Mouse (Mus musculus) liver, embryonic 15.5 days (tissue): Measurements from ENCODE around the gene Pcdh15. TPM values are rescaled to one million over a fixed set of nuclear protein-coding genes. Genes with fewer than 3 reads are reported as not detected.

Experiments
- ATAC-seq: fragments of 200-750 bp; cut with Nextera tagmentation; 2 replicates; pipeline ENCODE4 v1.8.0; 2017; ENCODE audit warnings: moderate number of reproducible peaks, mild to moderate bottlenecking, moderate library complexity; ENCODE audit not compliant: insufficient read depth
- H3K27ac ChIP-seq: fragments of 300-500 bp; sonication (generic); replicated peaks from 2 replicates; pipeline ENCODE4 v1.5.1; 2015; ENCODE audit warnings: mild to moderate bottlenecking, inconsistent platforms
- H3K27me3 ChIP-seq: fragments of 300-500 bp; sonication (generic); 2 replicates; pipeline ENCODE4 v1.6.1; 2015; ENCODE audit warnings: mild to moderate bottlenecking, inconsistent platforms
- H3K36me3 ChIP-seq: fragments of 300-500 bp; sonication (generic); replicated peaks from 2 replicates; pipeline ENCODE4 v1.6.1; 2015; ENCODE audit warnings: moderate library complexity, mild to moderate bottlenecking, inconsistent platforms
- H3K4me1 ChIP-seq: fragments of 300-500 bp; sonication (generic); replicated peaks from 2 replicates; pipeline ENCODE4 v1.6.1; 2015; ENCODE audit warnings: inconsistent platforms
- H3K4me2 ChIP-seq: fragments of 300-500 bp; sonication (generic); 2 replicates; pipeline ENCODE4 v1.6.1; 2015; ENCODE audit warnings: moderate library complexity, mild to moderate bottlenecking, inconsistent platforms
- H3K4me3 ChIP-seq: fragments of 300-500 bp; sonication (generic); replicated peaks from 2 replicates; pipeline ENCODE4 v1.5.1; 2015; ENCODE audit warnings: mild to moderate bottlenecking, inconsistent platforms
- H3K9ac ChIP-seq: fragments of 300-500 bp; sonication (generic); 2 replicates; pipeline ENCODE4 v1.6.1; 2015; ENCODE audit warnings: moderate library complexity, mild to moderate bottlenecking, inconsistent platforms
- H3K9me3 ChIP-seq: fragments of 300-500 bp; sonication (generic); replicated peaks from 2 replicates; pipeline ENCODE4 v1.6.1; 2016; ENCODE audit warnings: inconsistent platforms
- WGBS: fragments of 180-500 bp; shearing (Covaris S2); methylation state at CpG from one replicate; pipeline ENCODE4 v1.1.7; 2015; ENCODE audit warnings: mixed read lengths; ENCODE audit not compliant: insufficient replicate concordance; 5-methylcytosine and 5-hydroxymethylcytosine counted together
- polyA plus RNA-seq: library from polyadenylated mRNA; unstranded; fragments of >200 nt; fragmentation: Nextera tagmentation; extraction: Ambion mirVana; gene quantifications from 2 replicates; pipeline ENCODE4 v1.2.1, GENCODE M21; 2015

Gene Pcdh15
- polyA plus RNA-seq, 1 experiment from 2014 or later, result 0.20 TPM

- H3K4me3 ChIP-seq, result no peak overlapping the region
- no peaks in the 10 kb centered on the region for H3K9me3 ChIP-seq
- WGBS, result 41% methylated on average over 5 of the region's 5 CpGs
Measured at GRCm38 (mm10) chr10:74305439-74306158, 1206.5 kb downstream of the Pcdh15 start.

GRCm38 (mm10) chr10:74307035-74307434 is 1207.9 kb downstream of the Pcdh15 start:
- H3K36me3 ChIP-seq, result no peaks in the 10 kb centered on the region
- H3K9me3 ChIP-seq, result no peaks in the 10 kb centered on the region
- H3K9ac ChIP-seq, result no peak overlapping the region
- H3K27ac ChIP-seq, result no peak overlapping the region
- no peak overlapping the region for H3K4me2 ChIP-seq
- H3K27me3 ChIP-seq, result no peaks in the 10 kb centered on the region
- ATAC-seq, result no peak
- WGBS, result 70% methylated on average over 3 of the region's 3 CpGs
- no peak overlapping the region for H3K4me3 ChIP-seq
- no peaks in the 10 kb centered on the region for H3K4me1 ChIP-seq

More at GRCm38 (mm10) chr10:74305439-74306158, 1206.5 kb downstream of the Pcdh15 start:
- no peak overlapping the region for H3K9ac ChIP-seq
- no peak for ATAC-seq
- H3K36me3 ChIP-seq, result no peaks in the 10 kb centered on the region
- no peaks in the 10 kb centered on the region for H3K4me1 ChIP-seq
- no peak overlapping the region for H3K27ac ChIP-seq
- H3K4me2 ChIP-seq, result no peak overlapping the region
- H3K27me3 ChIP-seq, result no peaks in the 10 kb centered on the region

- Histone ChIP-seq H3K9ac (no peak overlapping the region), H3K9me3 (no peaks in the 10 kb centered on the region), H3K4me1 (no peaks in the 10 kb centered on the region), H3K4me3 (no peak overlapping the region), H3K27me3 (no peaks in the 10 kb centered on the region), H3K36me3 (no peaks in the 10 kb centered on the region), H3K4me2 (no peak overlapping the region), H3K27ac (no peak overlapping the region)
- 79% methylated on average over 2 of the region's 2 CpGs for WGBS
- ATAC-seq, result no peak
Measured at GRCm38 (mm10) chr10:74316091-74316490, 1216.9 kb downstream of the Pcdh15 start.

- Histone ChIP-seq H3K4me3 (no peak overlapping the region), H3K27ac (no peak overlapping the region), H3K36me3 (no peaks in the 10 kb centered on the region), H3K9me3 (no peaks in the 10 kb centered on the region), H3K9ac (no peak overlapping the region), H3K27me3 (no peaks in the 10 kb centered on the region), H3K4me2 (no peak overlapping the region), H3K4me1 (no peaks in the 10 kb centered on the region)
- no peak for ATAC-seq
- 80% methylated on average over 7 of the region's 7 CpGs for WGBS
Measured at GRCm38 (mm10) chr10:74335412-74335811, 1236.3 kb downstream of the Pcdh15 start.

GRCm38 (mm10) chr10:74339247-74340160 is 1240.4 kb downstream of the Pcdh15 start:
- Histone ChIP-seq H3K4me2 (no peak overlapping the region), H3K36me3 (no peaks in the 10 kb centered on the region), H3K4me1 (no peaks in the 10 kb centered on the region), H3K9me3 (no peaks in the 10 kb centered on the region), H3K4me3 (no peak overlapping the region), H3K27ac (no peak overlapping the region), H3K9ac (no peak overlapping the region), H3K27me3 (no peaks in the 10 kb centered on the region)
- ATAC-seq, result no peak
- WGBS, result 67% methylated on average over 3 of the region's 3 CpGs

- no peaks in the 10 kb centered on the region for H3K9me3 ChIP-seq
- no peaks in the 10 kb centered on the region for H3K4me1 ChIP-seq
- H3K4me3 ChIP-seq, result no peak overlapping the region
- H3K27me3 ChIP-seq, result no peaks in the 10 kb centered on the region
- no peak overlapping the region for H3K4me2 ChIP-seq
- no peak overlapping the region for H3K9ac ChIP-seq
- 54% methylated on average over 5 of the region's 5 CpGs for WGBS
- H3K36me3 ChIP-seq, result no peaks in the 10 kb centered on the region
- no peak overlapping the region for H3K27ac ChIP-seq
- no peak for ATAC-seq
Measured at GRCm38 (mm10) chr10:74359526-74359925, 1260.4 kb downstream of the Pcdh15 start.

- WGBS, result 62% methylated on average over 1 of the region's 1 CpGs
- no peaks in the 10 kb centered on the region for H3K27me3 ChIP-seq
- no peak overlapping the region for H3K4me3 ChIP-seq
- no peak overlapping the region for H3K9ac ChIP-seq
- H3K9me3 ChIP-seq, result no peaks in the 10 kb centered on the region
- ATAC-seq, result no peak
- no peaks in the 10 kb centered on the region for H3K4me1 ChIP-seq
- H3K27ac ChIP-seq, result no peak overlapping the region
- no peaks in the 10 kb centered on the region for H3K36me3 ChIP-seq
- H3K4me2 ChIP-seq, result no peak overlapping the region
Measured at GRCm38 (mm10) chr10:74378697-74379096, 1279.6 kb downstream of the Pcdh15 start.

GRCm38 (mm10) chr10:74379276-74380134 is 1280.4 kb downstream of the Pcdh15 start:
- Histone ChIP-seq H3K4me1 (no peaks in the 10 kb centered on the region), H3K27ac (no peak overlapping the region), H3K27me3 (no peaks in the 10 kb centered on the region), H3K4me3 (no peak overlapping the region), H3K36me3 (no peaks in the 10 kb centered on the region), H3K4me2 (no peak overlapping the region), H3K9ac (no peak overlapping the region), H3K9me3 (no peaks in the 10 kb centered on the region)
- WGBS, result 38% methylated on average over 7 of the region's 7 CpGs
- ATAC-seq, result no peak

GRCm38 (mm10) chr10:74387538-74388499 is 1288.7 kb downstream of the Pcdh15 start:
- H3K9me3 ChIP-seq, result no peaks in the 10 kb centered on the region
- no peaks in the 10 kb centered on the region for H3K36me3 ChIP-seq
- H3K4me2 ChIP-seq, result no peak overlapping the region
- no peak overlapping the region for H3K4me3 ChIP-seq
- WGBS, result 56% methylated on average over 10 of the region's 10 CpGs
- H3K27me3 ChIP-seq, result no peaks in the 10 kb centered on the region
- H3K27ac ChIP-seq, result no peak overlapping the region
- no peak overlapping the region for H3K9ac ChIP-seq
- no peak for ATAC-seq
- H3K4me1 ChIP-seq, result no peaks in the 10 kb centered on the region

GRCm38 (mm10) chr10:74403111-74403510 is 1304.0 kb downstream of the Pcdh15 start:
- no peak for ATAC-seq
- no peak overlapping the region for H3K4me2 ChIP-seq
- H3K9ac ChIP-seq, result no peak overlapping the region
- no peaks in the 10 kb centered on the region for H3K27me3 ChIP-seq
- H3K27ac ChIP-seq, result no peak overlapping the region
- H3K36me3 ChIP-seq, result no peaks in the 10 kb centered on the region
- 66% methylated on average over 8 of the region's 8 CpGs for WGBS
- H3K4me1 ChIP-seq, result no peaks in the 10 kb centered on the region
- H3K9me3 ChIP-seq, result no peaks in the 10 kb centered on the region; the same call in 1 of the 2 replicates
- no peak overlapping the region for H3K4me3 ChIP-seq
